Mouse (Mus musculus) pancreas, adult 10 weeks (tissue): ENCODE results near the gene Kcng1. TPM values are rescaled to one million over a fixed set of nuclear protein-coding genes. Genes with fewer than 3 reads are reported as not detected.

ENCODE experiments used
- polyA plus RNA-seq: library from polyadenylated mRNA; stranded (reverse); fragments of 350-450 nt; fragmentation: Illumina TruSeq; extraction: RNeasy Lipid Tissue Mini Kit (QIAGEN cat#74804); gene quantifications from one replicate; pipeline ENCODE4 v1.2.3, GENCODE M21; 2015; ENCODE audit warnings: low read depth, low replicate concordance; ENCODE audit not compliant: insufficient read depth

Gene Kcng1
- polyA plus RNA-seq, result not detected

DNA sequence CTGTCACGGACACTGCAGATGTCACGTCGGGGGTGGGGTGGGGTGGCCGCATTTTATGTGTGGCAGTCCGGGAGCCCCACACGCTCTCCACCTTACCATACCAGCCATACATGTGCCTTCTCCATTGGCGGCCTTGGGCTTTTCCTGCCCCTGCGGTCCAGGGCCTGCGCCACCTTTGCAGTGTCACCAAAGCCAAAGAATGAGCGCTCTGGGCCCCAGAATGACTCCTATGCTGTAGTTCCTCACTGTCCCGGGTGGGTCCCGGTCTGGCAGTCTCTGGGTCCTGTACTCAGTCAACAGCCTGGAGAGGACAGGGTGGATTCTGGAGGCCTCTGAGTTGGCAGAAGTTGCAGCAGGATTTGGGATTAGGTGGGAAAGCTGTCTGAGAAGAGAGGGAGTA is at the start of gene Kcng1:
Kcng1 (minus strand) TSS at position 155 of the 400 bp plus-strand sequence.

DNA sequence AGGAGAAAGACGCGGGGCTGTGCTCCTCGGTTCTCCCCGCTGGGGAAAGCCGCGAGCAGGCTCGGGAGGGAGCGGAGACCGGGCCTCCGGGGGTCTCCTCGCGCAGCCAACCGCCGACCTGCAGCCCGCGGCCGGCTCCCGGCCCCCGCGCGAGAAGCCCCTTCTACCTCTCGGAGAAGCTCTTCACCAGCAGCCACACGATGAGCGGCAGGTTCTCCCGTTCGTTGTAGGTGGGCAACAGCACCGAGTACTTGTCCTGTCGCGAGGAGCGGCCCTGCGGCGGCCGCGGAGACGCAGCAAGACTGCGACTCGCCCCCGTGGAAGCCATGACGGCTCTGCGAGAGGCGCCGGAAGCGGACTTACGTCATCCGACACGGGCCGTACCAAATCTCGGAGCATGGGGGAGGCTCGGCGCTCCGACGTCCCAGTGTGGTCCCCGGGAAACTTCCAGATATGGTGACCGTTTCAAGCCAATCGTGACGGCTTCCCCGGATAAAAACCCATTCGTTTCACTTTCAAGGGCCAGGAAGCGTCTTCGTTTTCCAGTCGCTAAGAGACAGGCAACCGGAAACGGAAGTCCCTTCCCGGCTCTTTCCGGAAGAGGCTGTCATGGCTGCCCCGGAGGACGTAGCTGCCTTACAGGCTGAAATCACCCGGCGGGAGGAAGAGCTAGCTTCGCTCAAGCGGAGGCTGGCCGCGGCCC is 51.4 kb downstream of the Kcng1 start, which contains the start of the genes Gm20716, Dpm1 and Mocs3:
Gm20716 (minus strand) TSS at position 339 of the 703 bp plus-strand sequence.
Dpm1 (minus strand) TSS at position 566 of the 703 bp plus-strand sequence.
Mocs3 (plus strand) TSS at position 597 of the 703 bp plus-strand sequence.

Other genes with a start within 250 kb of the Kcng1 start
- gene Pard6b, start 200.7 kb downstream of the Kcng1 start, polyA plus RNA-seq, result 2.6 TPM
- 2.8 TPM for gene Adnp, start 74.6 kb downstream of the Kcng1 start, polyA plus RNA-seq
- gene Gm20716, start 51.4 kb downstream of the Kcng1 start, polyA plus RNA-seq, result 7.7 TPM
- gene Dpm1, start 51.1 kb downstream of the Kcng1 start, polyA plus RNA-seq, result 10.7 TPM
- gene Mocs3, start 51.1 kb downstream of the Kcng1 start, polyA plus RNA-seq, result 1.7 TPM